Mouse (Mus musculus) ES-E14 (cell line): ENCODE data around the gene Ksr1. TPM values are rescaled to one million over a fixed set of nuclear protein-coding genes. Genes with fewer than 3 reads are reported as not detected.
"Not testable (repeated sequence)": the region's sequence is repeated elsewhere in the genome, so short reads cannot be mapped to it uniquely, and the experiment has no call there.

Experiments used
- DNase-seq: peaks from one replicate; pipeline ENCODE4 v3.0.0-alpha.2; 2013; ENCODE audit warnings: low read depth, low spot score
- H3K27ac ChIP-seq: 2 replicates; pipeline ENCODE4 v1.5.1; 2012; ENCODE audit warnings: low read depth, mild to moderate bottlenecking, low read length, moderate library complexity, mixed read lengths; ENCODE audit not compliant: poor library complexity, insufficient read depth, severe bottlenecking
- H3K36me3 ChIP-seq: 2 replicates; pipeline ENCODE4 v1.6.1; 2012; ENCODE audit warnings: mild to moderate bottlenecking, low read length, moderate library complexity, mixed read lengths; ENCODE audit not compliant: control insufficient read depth, poor library complexity, insufficient read depth, severe bottlenecking
- H3K4me1 ChIP-seq, 2 experiments: fragments of 150-350 bp in 1 of 2; sonication (generic) in 1 of 2; 2 replicates each; pipeline ENCODE4 v1.6.1; 2012; ENCODE audit warnings: low read length in 2 of 2, mild to moderate bottlenecking in 1 of 2, mixed read lengths in 1 of 2; ENCODE audit not compliant: control insufficient read depth in 2 of 2, insufficient read depth in 2 of 2, poor library complexity in 1 of 2
- H3K4me3 ChIP-seq, 2 experiments: fragments of 150-350 bp in 1 of 2; sonication (generic) in 1 of 2; 2 replicates each; pipeline ENCODE4 v1.5.1; 2012; ENCODE audit warnings: low read length in 2 of 2, low read depth in 1 of 2, mild to moderate bottlenecking in 1 of 2, mixed read lengths in 1 of 2; ENCODE audit not compliant: insufficient read depth in 1 of 2, poor library complexity in 1 of 2, severe bottlenecking in 1 of 2
- H3K9ac ChIP-seq: 2 replicates; pipeline ENCODE4 v1.6.1; 2012; ENCODE audit warnings: low read depth, mild to moderate bottlenecking, low read length, mixed read lengths; ENCODE audit not compliant: poor library complexity, insufficient read depth, severe bottlenecking
- H3K9me3 ChIP-seq: fragments of 150-350 bp; sonication (generic); 2 replicates; pipeline ENCODE4 v1.6.1; 2012; ENCODE audit warnings: low read depth, mild to moderate bottlenecking, low read length; ENCODE audit not compliant: control insufficient read depth, insufficient read depth
- CHD2 ChIP-seq: IDR thresholded peaks from 2 replicates; pipeline ENCODE4 v1.6.1; 2014; ENCODE audit warnings: mild to moderate bottlenecking, low read depth, low read length, inconsistent platforms
- HCFC1 ChIP-seq: IDR thresholded peaks from 2 replicates; pipeline ENCODE4 v1.6.1; 2012; ENCODE audit warnings: low read length, inconsistent platforms, borderline replicate concordance; ENCODE audit not compliant: insufficient read depth
- MAFK ChIP-seq: IDR thresholded peaks from 2 replicates; pipeline ENCODE4 v1.6.1; 2014; ENCODE audit warnings: mild to moderate bottlenecking, low read depth, low read length, inconsistent platforms; ENCODE audit not compliant: insufficient read depth
- ZC3H11A ChIP-seq: IDR thresholded peaks from 2 replicates; pipeline ENCODE4 v1.6.1; 2012; ENCODE audit warnings: low read depth, mild to moderate bottlenecking, inconsistent platforms, low read length, borderline replicate concordance
- ZNF384 ChIP-seq: IDR thresholded peaks from 2 replicates; pipeline ENCODE4 v1.6.1; 2012; ENCODE audit warnings: low read depth, low read length, inconsistent platforms
- in situ Hi-C, 2 experiments: fragments of 600-800 bp; cut with MboI; formaldehyde crosslinking; loops; one replicate each; pipeline ENCODE4 v1.15.1; 2025; ENCODE audit warnings: low sequenced_read_pairs in 2 of 2, inconsistent platforms in 1 of 2; ENCODE audit not compliant: unreplicated experiment in 2 of 2
- total RNA-seq: library from RNA; depleted of rRNA; stranded (reverse); fragments of 300-350 nt; gene quantifications from 2 replicates; pipeline ENCODE4 v1.2.3, GENCODE M21; 2012

The Ksr1 gene
- total RNA-seq, 1 experiment = 11.3 TPM

DNA sequence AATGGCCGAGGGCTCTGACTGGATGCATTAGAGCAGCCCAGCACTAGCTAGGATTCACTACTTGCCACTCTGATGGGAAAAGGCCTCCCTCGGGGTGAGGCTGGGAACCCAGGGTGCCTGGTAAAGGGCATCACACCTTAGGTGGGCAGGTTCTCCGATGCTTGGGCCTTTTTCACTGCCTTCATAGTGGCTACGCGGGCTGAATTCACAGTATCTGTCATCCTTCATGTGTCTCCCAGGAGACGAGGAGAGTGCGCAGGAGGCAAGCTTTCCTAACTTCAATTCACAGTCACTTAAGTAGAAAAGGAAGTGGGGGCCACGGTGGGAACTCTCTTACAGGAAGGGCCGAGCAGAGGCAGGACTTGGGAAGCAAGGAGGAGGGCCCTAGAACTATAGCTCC lies 132.4 kb downstream of the Ksr1 start:
- no peak for TF ChIP-seq MAFK
- TF ChIP-seq CHD2 = no peak
- no peak for TF ChIP-seq ZC3H11A
- TF ChIP-seq HCFC1 = no peak
- TF ChIP-seq ZNF384 = no peak
- Histone ChIP-seq H3K9me3 (no peaks in the 10 kb centered on the region), H3K9ac (no peak overlapping the region), H3K27ac (no peak overlapping the region), H3K36me3 (no peaks in the 10 kb centered on the region), H3K4me1 (peaks cover 3 to 26% of the 10 kb centered on the region in 2 experiments; a peak in 3 of 4 replicates), H3K4me3 (no peak overlapping the region)
- no peak for DNase-seq
- in situ Hi-C loops = no loop called here

DNA sequence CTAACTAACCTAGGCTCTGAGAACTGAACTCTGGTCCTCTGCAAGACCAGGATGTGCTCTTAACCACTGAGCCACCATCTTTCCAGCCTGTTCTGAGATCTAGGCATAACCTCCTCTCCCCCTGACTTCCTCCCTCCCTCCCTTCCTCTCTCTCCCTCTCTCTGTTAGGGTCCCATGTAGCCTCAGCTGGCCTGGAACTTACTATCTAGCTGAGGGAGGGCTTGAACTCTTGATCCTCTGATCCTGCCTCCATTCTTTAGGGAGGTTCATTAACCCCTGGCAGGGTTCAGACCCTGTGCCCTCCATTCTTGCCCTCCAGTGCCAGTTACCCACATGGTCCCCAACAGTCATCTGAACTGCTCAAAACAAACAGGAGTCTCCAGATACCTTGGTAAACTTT lies 133.2 kb downstream of the Ksr1 start:
- Histone ChIP-seq H3K36me3 (no peaks in the 10 kb centered on the region), H3K4me3 (no peak overlapping the region), H3K4me1 (peaks cover 5 to 32% of the 10 kb centered on the region in 2 experiments), H3K27ac (no peak overlapping the region), H3K9me3 (no peaks in the 10 kb centered on the region), H3K9ac (no peak overlapping the region)
- in situ Hi-C loops = no loop called here
- TF ChIP-seq HCFC1 (no peak), MAFK (no peak), ZNF384 (no peak), CHD2 (no peak), ZC3H11A (no peak)
- no peak for DNase-seq

DNA sequence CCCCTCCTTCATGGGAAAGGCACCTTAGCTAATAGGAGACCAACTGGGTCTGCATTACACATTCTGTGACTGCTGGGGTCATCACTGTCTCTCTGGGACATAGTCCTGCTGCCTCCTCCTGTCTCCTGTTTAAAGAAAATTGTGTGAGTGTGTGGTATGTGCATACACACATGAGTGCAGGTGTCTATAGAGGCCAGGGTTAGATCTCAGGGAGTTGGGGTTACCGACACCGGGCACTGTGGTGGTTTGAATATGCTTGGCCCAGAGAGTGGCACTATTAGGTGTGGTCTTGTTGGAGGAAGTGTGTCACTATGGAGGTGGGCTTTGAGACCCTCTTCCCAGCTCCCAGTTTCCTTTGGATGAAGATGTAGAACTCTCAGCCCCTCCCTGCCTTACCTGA lies 133.7 kb downstream of the Ksr1 start:
- no peak overlapping the region for H3K27ac ChIP-seq

DNA sequence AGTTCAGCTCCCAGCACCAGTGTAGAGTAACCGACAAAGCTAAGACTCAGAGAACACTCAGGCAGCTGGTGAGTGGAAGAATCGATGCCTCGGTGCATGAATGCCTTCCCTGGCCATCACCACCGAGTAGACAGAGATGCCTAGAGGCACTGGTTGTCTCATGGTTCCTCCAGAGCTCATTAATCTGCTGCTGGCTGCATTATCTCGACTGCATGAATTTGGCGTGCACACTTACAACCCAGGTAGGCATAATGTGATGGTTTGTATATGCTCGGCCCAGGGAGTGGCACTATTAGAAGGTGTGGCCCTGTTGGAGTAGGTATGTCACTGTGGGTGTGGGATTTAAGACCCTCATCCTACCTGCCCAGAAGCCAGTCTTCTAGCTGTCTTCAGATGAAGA lies 137.3 kb downstream of the Ksr1 start:
- in situ Hi-C loops = no loop called here
- TF ChIP-seq MAFK = no peak
- no peak for TF ChIP-seq CHD2
- TF ChIP-seq ZNF384 = no peak
- TF ChIP-seq ZC3H11A = no peak
- no peak for TF ChIP-seq HCFC1
- DNase-seq = no peak
- no peaks in the 10 kb centered on the region for H3K9me3 ChIP-seq
- H3K4me3 ChIP-seq = no peak overlapping the region
- H3K27ac ChIP-seq = peak overlapping the region; percentile 26; the same call in 1 of the 2 replicates
- no peaks in the 10 kb centered on the region for H3K36me3 ChIP-seq
- no peak overlapping the region for H3K9ac ChIP-seq
- H3K4me1 ChIP-seq = peaks cover 8 to 26% of the 10 kb centered on the region in 2 experiments

More for the DNA sequence above, 133.7 kb downstream of the Ksr1 start:
- TF ChIP-seq CHD2 = no peak
- no peak for TF ChIP-seq ZNF384
- no peak for TF ChIP-seq ZC3H11A
- TF ChIP-seq MAFK = no peak
- TF ChIP-seq HCFC1 = no peak
- H3K36me3 ChIP-seq = no peaks in the 10 kb centered on the region
- H3K4me1 ChIP-seq = peaks cover 8 to 35% of the 10 kb centered on the region in 2 experiments
- no peak for DNase-seq
- in situ Hi-C loops = no loop called here
- H3K4me3 ChIP-seq = no peak overlapping the region
- H3K9me3 ChIP-seq = no peaks in the 10 kb centered on the region
- no peak overlapping the region for H3K9ac ChIP-seq

DNA sequence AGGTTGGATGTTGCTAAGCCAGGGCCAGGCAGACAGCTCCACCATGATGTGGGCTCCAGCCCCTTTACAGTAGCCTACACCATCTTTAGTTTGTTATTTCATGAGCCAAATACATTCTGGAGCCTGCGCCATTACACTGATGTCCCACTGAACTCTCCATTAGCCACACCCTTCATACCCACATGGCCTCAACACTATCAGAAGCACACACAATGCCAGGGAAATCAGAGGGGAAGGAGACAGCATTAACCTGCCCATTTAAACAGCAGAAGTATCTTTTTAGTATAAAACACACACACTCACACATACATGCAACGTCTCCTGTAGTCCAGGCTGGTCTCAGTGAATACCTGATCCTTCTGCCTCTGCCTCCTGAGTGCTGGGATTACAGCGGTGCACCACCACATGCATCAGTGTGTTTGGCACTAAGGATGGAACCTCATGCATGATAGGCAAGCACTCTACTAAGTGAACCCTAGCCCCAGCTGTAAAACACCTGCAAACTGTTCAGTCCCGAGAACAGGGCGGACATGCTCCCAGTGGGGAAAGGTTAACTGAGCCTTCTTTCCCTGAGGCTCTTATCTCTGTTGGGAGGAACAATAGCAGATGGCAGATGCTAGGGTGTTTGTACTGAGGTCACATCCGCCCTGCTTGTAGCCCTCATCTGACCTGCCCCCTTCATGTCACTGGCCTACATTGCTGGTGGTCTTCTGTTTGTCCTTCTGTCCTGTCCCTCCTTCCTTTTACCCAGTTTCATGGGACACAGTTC lies 138.0 kb downstream of the Ksr1 start:
- no peaks in the 10 kb centered on the region for H3K9me3 ChIP-seq
- no peaks in the 10 kb centered on the region for H3K36me3 ChIP-seq
- peak overlapping the region; percentile 23; the same call in 1 of the 2 replicates for H3K9ac ChIP-seq
- peaks cover 10 to 26% of the 10 kb centered on the region in 2 experiments for H3K4me1 ChIP-seq
- H3K27ac ChIP-seq = peak overlapping the region; percentile 26; the same call in 1 of the 2 replicates
- no peak overlapping the region for H3K4me3 ChIP-seq
- in situ Hi-C loops = no loop called here
- no peak for TF ChIP-seq CHD2
- DNase-seq = no peak

DNA sequence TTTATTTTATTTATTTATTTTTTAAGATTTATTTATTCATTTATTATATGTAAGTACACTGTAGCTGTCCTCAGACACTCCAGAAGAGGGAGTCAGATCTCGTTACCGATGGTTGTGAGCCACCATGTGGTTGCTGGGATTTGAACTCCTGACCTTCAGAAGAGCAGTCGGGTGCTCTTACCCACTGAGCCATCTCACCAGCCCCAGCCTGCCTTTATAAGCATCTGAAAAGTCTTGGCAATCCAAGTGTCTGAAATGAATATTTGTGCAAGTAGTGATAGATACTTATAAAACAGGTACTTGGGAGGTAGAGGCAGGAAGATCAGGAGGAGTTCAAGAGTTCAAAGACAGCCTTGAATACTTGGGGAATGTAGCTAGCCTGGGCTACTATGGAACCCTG lies 138.9 kb downstream of the Ksr1 start:
- H3K4me1 ChIP-seq = peaks cover 15 to 30% of the 10 kb centered on the region in 2 experiments
- H3K36me3 ChIP-seq, DNase-seq, in situ Hi-C loops, H3K4me3 ChIP-seq, H3K9ac ChIP-seq, H3K9me3 ChIP-seq: not testable (repeated sequence)
- peak overlapping the region; percentile 16; the same call in 1 of the 2 replicates for H3K27ac ChIP-seq
